Mouse (Mus musculus) embryonic facial prominence, embryonic 10.5 days (tissue): Measurements from ENCODE around the gene Vmn1r51. TPM values are rescaled to one million over a fixed set of nuclear protein-coding genes. Genes with fewer than 3 reads are reported as not detected.
"Not testable (repeated sequence)": the region's sequence is repeated elsewhere in the genome, so short reads cannot be mapped to it uniquely, and the experiment has no call there.

Experiments
- DNase-seq: peaks from one replicate; pipeline ENCODE4 v3.0.0-alpha.2; 2017; ENCODE audit warnings: low spot score
- H3K27ac ChIP-seq: fragments of 300-500 bp; sonication (generic); replicated peaks from 2 replicates; pipeline ENCODE4 v1.5.1; 2016; ENCODE audit warnings: mild to moderate bottlenecking
- H3K27me3 ChIP-seq: fragments of 300-500 bp; sonication (generic); replicated peaks from 2 replicates; pipeline ENCODE4 v1.6.1; 2016; ENCODE audit warnings: low read depth, mild to moderate bottlenecking; ENCODE audit not compliant: poor library complexity, severe bottlenecking
- H3K36me3 ChIP-seq: fragments of 300-500 bp; sonication (generic); replicated peaks from 2 replicates; pipeline ENCODE4 v1.6.1; 2016; ENCODE audit warnings: mild to moderate bottlenecking, moderate library complexity
- H3K4me1 ChIP-seq: fragments of 300-500 bp; sonication (generic); 2 replicates; pipeline ENCODE4 v1.6.1; 2016
- H3K4me3 ChIP-seq: fragments of 300-500 bp; sonication (generic); 2 replicates; pipeline ENCODE4 v1.5.1; 2016; ENCODE audit warnings: mild to moderate bottlenecking, moderate library complexity
- H3K9me3 ChIP-seq: fragments of 300-500 bp; sonication (generic); 2 replicates; pipeline ENCODE4 v1.6.1; 2016; ENCODE audit warnings: mild to moderate bottlenecking
- WGBS: fragments of 180-500 bp; shearing (Covaris S2); methylation state at CpG from one replicate; pipeline ENCODE4 v1.1.7; 2016; 5-methylcytosine and 5-hydroxymethylcytosine counted together
- polyA plus RNA-seq: library from polyadenylated mRNA; unstranded; fragments of >200 nt; fragmentation: Nextera tagmentation; extraction: Ambion mirVana; gene quantifications from 2 replicates; pipeline ENCODE4 v1.2.1, GENCODE M21; 2016

The Vmn1r51 gene
- polyA plus RNA-seq, result not detected in 2 replicates

DNA sequence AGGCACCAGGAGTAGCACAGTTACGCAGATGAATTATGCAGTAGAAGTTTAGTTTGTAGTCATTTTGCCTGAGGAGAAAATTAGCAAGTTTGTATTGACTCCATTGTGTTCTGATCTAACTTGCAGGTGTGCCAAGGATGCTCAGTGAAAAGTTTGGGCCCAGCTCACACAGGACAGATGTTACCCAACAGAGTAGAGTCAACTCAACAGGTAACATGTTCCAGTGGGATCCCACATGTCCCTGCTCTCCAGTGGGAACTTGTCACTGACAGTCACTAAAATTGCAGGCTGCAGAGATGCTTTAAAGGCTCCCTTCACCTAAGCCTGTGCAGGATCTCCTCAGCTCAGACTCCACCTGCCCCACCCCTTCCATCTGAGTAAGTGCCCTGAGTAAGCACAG, at the start of gene Vmn1r51:
Gene Vmn1r51 (plus strand): TSS at position 301 of the 400 bp plus-strand sequence.
- not testable (repeated sequence) for H3K27me3 ChIP-seq, H3K4me1 ChIP-seq, H3K27ac ChIP-seq, H3K36me3 ChIP-seq, H3K4me3 ChIP-seq, DNase-seq
- 90% methylated on average over 1 of the region's 1 CpGs for WGBS
- H3K9me3 ChIP-seq, result peaks cover 14% of the 10 kb centered on the region

DNA sequence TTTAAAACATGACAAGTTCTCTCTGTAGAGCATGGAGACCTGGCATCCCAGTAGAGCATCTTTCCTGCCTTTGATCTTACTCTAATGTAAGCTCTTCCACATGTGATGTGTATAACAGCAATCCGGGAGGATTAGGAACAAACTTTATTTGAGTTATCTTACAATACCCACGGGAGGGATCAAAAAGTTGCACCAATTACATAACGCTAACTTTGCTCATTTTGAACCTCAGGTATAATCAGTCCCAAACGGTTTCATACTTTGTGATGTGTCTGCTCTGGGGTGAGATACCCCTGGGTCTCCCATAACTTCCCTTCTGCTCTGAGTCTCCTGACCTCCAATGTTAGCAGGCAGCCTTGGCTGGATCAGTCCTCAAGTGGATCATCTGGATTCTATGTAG, 44.0 kb upstream of the Vmn1r51 start, which contains the start of gene Vmn1r49:
Gene Vmn1r49 (minus strand): TSS at position 101 of the 400 bp plus-strand sequence.
- H3K4me3 ChIP-seq, result no peak within 1 kb of the TSS
- H3K36me3 ChIP-seq, result no peaks in the 10 kb centered on the region
- H3K4me1 ChIP-seq, result no peaks in the 10 kb centered on the region
- 81% methylated on average over 4 of the region's 4 CpGs for WGBS
- no peak for DNase-seq
- H3K27me3 ChIP-seq, result no peaks in the 10 kb centered on the region
- no peak within 1 kb of the TSS for H3K27ac ChIP-seq
- H3K9me3 ChIP-seq, result peaks cover 27% of the 10 kb centered on the region

DNA sequence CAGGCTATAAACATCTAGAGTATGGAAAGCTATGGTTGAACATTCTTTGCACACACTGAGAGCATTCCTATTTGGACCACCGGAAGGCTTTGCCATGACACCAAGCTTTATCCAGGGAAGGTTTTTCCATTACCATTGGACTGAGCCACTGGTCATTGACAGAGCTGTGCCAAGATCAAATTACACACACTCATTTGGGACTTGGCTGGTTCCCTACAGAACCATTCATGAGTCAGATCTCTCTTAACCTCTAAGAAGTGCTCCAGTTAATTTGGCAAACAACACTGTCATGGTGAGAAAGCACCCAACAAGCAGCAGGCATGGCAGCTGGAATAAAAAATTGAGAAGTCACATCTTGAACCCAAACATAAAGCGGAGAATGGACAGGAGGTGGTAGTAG, 21.8 kb upstream of the Vmn1r51 start:
- Histone ChIP-seq H3K27ac (no peak overlapping the region), H3K9me3 (peaks cover 21% of the 10 kb centered on the region; the same call in 1 of the 2 replicates), H3K27me3 (no peaks in the 10 kb centered on the region), H3K4me1 (no peaks in the 10 kb centered on the region), H3K4me3 (no peak overlapping the region), H3K36me3 (no peaks in the 10 kb centered on the region)
- no peak for DNase-seq
- WGBS, result 95% methylated on average over 2 of the region's 2 CpGs

DNA sequence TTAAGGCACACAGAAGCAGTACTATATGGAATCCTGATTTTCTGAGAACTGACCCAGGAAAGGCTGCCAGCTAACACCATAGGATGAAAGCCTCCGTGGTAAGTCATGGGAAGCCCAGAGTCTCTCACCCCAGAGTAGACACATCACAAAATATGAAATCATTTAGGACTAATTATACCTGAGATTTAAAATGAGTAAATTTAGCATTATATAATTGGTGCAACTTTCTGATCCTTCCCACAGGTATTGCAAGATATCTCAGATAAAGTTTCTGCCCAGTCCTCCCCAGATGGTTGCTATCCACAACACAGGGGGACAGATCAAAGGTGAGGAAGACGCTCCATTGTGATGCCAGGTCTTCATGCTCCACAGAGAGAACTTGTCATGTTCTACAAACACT, 21.3 kb upstream of the Vmn1r51 start, which contains the start of gene Vmn1r50:
Gene Vmn1r50 (plus strand): TSS at position 301 of the 400 bp plus-strand sequence.
- Histone ChIP-seq H3K27ac (no peak within 1 kb of the TSS), H3K4me3 (no peak within 1 kb of the TSS), H3K36me3 (no peaks in the 10 kb centered on the region), H3K27me3 (no peaks in the 10 kb centered on the region), H3K9me3 (0 out of 2 replicates have a peak, but pooled peaks cover 15% of the 10 kb centered on the region), H3K4me1 (no peaks in the 10 kb centered on the region)
- 61% methylated on average over 2 of the region's 2 CpGs for WGBS
- DNase-seq, result no peak

DNA sequence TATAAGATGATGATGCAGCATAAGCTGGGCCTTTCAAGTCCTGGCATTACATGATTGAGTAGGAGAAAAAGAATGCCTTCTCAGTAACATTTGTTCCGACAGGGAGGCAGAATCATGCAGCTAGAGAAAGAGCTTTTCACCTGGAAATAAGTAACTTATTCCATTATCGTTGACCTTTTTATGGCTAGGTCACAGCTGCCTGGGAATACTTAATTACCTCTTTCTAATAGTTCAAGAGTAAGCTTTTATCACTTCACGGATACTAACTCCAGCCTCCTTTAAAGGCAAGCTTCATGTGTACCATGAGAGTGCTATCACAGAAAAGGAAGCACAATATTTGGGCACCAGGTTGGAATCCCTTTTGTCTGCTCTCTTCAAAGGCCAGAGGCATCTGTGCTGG, 37.7 kb downstream of the Vmn1r51 start:
- Histone ChIP-seq H3K27ac (no peak overlapping the region), H3K27me3 (no peaks in the 10 kb centered on the region), H3K36me3 (no peaks in the 10 kb centered on the region), H3K9me3 (peaks cover 5% of the 10 kb centered on the region; the same call in 1 of the 2 replicates), H3K4me3 (no peak overlapping the region), H3K4me1 (no peaks in the 10 kb centered on the region)
- no peak for DNase-seq
- 87% methylated on average over 3 of the region's 3 CpGs for WGBS

DNA sequence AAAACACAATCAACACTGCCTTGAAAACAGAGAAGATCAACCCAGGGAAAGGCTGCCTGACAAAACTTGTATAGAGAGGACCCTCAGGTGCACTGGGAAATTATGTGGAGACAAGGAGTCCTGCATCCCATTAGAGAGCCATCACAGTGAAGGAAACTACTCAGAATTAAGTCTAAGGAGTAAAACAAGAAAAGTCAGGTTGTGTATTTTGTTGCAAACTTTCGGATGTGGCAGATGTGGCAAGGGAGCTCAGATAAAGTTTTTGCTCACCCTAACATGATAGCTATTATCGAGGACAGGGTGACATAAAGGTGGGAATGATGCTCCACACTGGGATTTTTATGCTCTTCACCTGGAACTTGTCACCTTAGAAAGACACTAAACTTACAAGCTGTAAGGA, 52.1 kb downstream of the Vmn1r51 start, which contains the start of gene Vmn1r52:
Gene Vmn1r52 (plus strand): TSS at position 301 of the 400 bp plus-strand sequence.
- Histone ChIP-seq H3K27me3 (no peaks in the 10 kb centered on the region), H3K27ac (no peak within 1 kb of the TSS), H3K4me1 (no peaks in the 10 kb centered on the region), H3K36me3 (no peaks in the 10 kb centered on the region), H3K9me3 (no peaks in the 10 kb centered on the region; the same call in 1 of the 2 replicates), H3K4me3 (no peak within 1 kb of the TSS)
- DNase-seq, result no peak
- 67% methylated on average over 2 of the region's 2 CpGs for WGBS

Other genes starting within 250 kb of the Vmn1r51 start
- gene Vmn1r42, start 246.2 kb upstream of the Vmn1r51 start, polyA plus RNA-seq, result not detected in 2 replicates
- not detected in 2 replicates for gene Vmn1r43, start 246.2 kb upstream of the Vmn1r51 start, polyA plus RNA-seq
- not detected in 2 replicates for gene Vmn1r44, start 238.9 kb upstream of the Vmn1r51 start, polyA plus RNA-seq
- gene Vmn1r45, start 182.0 kb upstream of the Vmn1r51 start, polyA plus RNA-seq, result not detected in 2 replicates
- not detected in 2 replicates for gene Vmn1r46, start 153.3 kb upstream of the Vmn1r51 start, polyA plus RNA-seq
- gene Vmn1r47, start 106.4 kb upstream of the Vmn1r51 start, polyA plus RNA-seq, result not detected in 2 replicates
- gene Vmn1r48, start 85.8 kb upstream of the Vmn1r51 start, polyA plus RNA-seq, result not detected in 2 replicates
- not detected in 2 replicates for gene Vmn1r49, start 44.1 kb upstream of the Vmn1r51 start, polyA plus RNA-seq
- not detected in 2 replicates for gene Vmn1r50, start 21.2 kb upstream of the Vmn1r51 start, polyA plus RNA-seq
- not detected in 2 replicates for gene Vmn1r52, start 52.2 kb downstream of the Vmn1r51 start, polyA plus RNA-seq
- not detected in 2 replicates for gene V1ra8, start 80.2 kb downstream of the Vmn1r51 start, polyA plus RNA-seq
- gene Vmn1r53, start 101.8 kb downstream of the Vmn1r51 start, polyA plus RNA-seq, result not detected in 2 replicates
- not detected in 2 replicates for gene Vmn1r54, start 123.7 kb downstream of the Vmn1r51 start, polyA plus RNA-seq
- gene BC048671, start 178.6 kb downstream of the Vmn1r51 start, polyA plus RNA-seq, result not detected in 2 replicates
- gene Chst13, start 202.6 kb downstream of the Vmn1r51 start, polyA plus RNA-seq, result 0.09 and 0.11 TPM in 2 replicates
- 0.04 TPM in 1 of 2 replicates, not detected in the other for gene Uroc1, start 210.7 kb downstream of the Vmn1r51 start, polyA plus RNA-seq
- gene Zxdc, start 246.9 kb downstream of the Vmn1r51 start, polyA plus RNA-seq, result 6.0 and 7.2 TPM in 2 replicates